Mouse (Mus musculus) E14TG2a.4 (cell line): Measurements from ENCODE around the gene Ankrd33.
"Not testable (repeated sequence)": the region's sequence is repeated elsewhere in the genome, so short reads cannot be mapped to it uniquely, and the experiment has no call there.

Source experiments
- CTCF ChIP-seq: conservative IDR thresholded peaks from 2 replicates; pipeline ENCODE4 v1.5.1; 2014; ENCODE audit warnings: low read length
- POU5F1 ChIP-seq: IDR thresholded peaks from 2 replicates; pipeline ENCODE4 v1.6.1; 2014; ENCODE audit warnings: low read length, borderline replicate concordance

GRCm38 (mm10) chr15:101113778-101114177 is 1.8 kb upstream of the Ankrd33 start:
- TF ChIP-seq CTCF: peak; percentile 21; the same call in 1 of the 2 replicates
- TF ChIP-seq POU5F1: not testable (repeated sequence)
